Mouse (Mus musculus) forebrain, embryonic 10.5 days (tissue): ENCODE data around the gene Rnf32. TPM values are rescaled to one million over a fixed set of nuclear protein-coding genes. Genes with fewer than 3 reads are reported as not detected.
A peak's percentile ranks its signal among the peaks of the same experiment; 100 is the strongest.

Experiments used
- DNase-seq: peaks from one replicate; pipeline ENCODE4 v3.0.0-alpha.2; 2017; ENCODE audit warnings: low spot score; ENCODE audit errors: extremely low spot score
- H3K27ac ChIP-seq: fragments of 300-500 bp; sonication (generic); 2 replicates; pipeline ENCODE4 v1.5.1; 2016; ENCODE audit warnings: mild to moderate bottlenecking
- H3K27me3 ChIP-seq: fragments of 300-500 bp; sonication (generic); 2 replicates; pipeline ENCODE4 v1.6.1; 2016; ENCODE audit warnings: mild to moderate bottlenecking; ENCODE audit not compliant: poor library complexity, severe bottlenecking
- H3K36me3 ChIP-seq: fragments of 300-500 bp; sonication (generic); replicated peaks from 2 replicates; pipeline ENCODE4 v1.6.1; 2016; ENCODE audit warnings: mild to moderate bottlenecking, moderate library complexity
- H3K4me1 ChIP-seq: fragments of 300-500 bp; sonication (generic); 2 replicates; pipeline ENCODE4 v1.6.1; 2016
- H3K4me3 ChIP-seq: fragments of 300-500 bp; sonication (generic); 2 replicates; pipeline ENCODE4 v1.5.1; 2016; ENCODE audit warnings: mild to moderate bottlenecking, moderate library complexity
- H3K9me3 ChIP-seq: fragments of 300-500 bp; sonication (generic); 2 replicates; pipeline ENCODE4 v1.6.1; 2016; ENCODE audit warnings: mild to moderate bottlenecking, moderate library complexity
- WGBS: fragments of 180-500 bp; shearing (Covaris S2); methylation state at CpG from one replicate; pipeline ENCODE4 v1.1.7; 2016; 5-methylcytosine and 5-hydroxymethylcytosine counted together
- polyA plus RNA-seq: library from polyadenylated mRNA; unstranded; fragments of >200 nt; fragmentation: Nextera tagmentation; extraction: Ambion mirVana; gene quantifications from 2 replicates; pipeline ENCODE4 v1.2.1, GENCODE M21; 2016

Gene Rnf32
- polyA plus RNA-seq, 1 experiment from 2014 or later, result 4.8 TPM

DNA sequence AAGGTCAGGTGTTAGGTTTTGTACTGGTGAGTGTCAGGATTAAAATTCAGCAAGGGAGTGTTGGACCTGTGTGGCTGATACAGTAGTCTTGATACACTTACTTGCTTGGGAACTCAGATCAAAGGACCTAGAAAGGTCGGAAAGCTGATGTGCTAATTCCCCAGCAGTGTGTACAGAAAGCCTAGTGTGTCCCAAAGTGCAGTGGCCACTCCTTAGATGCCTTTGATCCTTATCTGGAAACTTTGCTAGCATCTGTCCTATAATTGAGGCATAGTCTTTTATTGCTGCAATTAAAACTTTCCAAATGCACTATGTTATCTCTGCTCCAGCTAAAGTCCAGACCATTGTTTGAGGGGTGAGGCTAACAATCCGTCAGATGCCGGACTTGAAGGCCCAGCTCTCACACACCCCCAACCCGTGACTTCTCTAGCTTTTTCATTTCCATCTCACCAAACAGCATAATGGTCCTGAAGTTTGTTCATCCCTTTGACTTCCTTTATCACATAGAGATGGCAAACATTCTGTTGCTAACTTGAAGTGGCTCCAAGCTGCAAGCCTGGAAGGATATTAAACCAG is 16.3 kb downstream of the Rnf32 start:
- Histone ChIP-seq H3K9me3 (no peaks in the 10 kb centered on the region), H3K4me3 (no peak overlapping the region), H3K36me3 (no peaks in the 10 kb centered on the region), H3K27me3 (no peaks in the 10 kb centered on the region), H3K27ac (no peak overlapping the region), H3K4me1 (no peaks in the 10 kb centered on the region)
- WGBS, result 79% methylated on average over 4 of the region's 4 CpGs
- no peak for DNase-seq

DNA sequence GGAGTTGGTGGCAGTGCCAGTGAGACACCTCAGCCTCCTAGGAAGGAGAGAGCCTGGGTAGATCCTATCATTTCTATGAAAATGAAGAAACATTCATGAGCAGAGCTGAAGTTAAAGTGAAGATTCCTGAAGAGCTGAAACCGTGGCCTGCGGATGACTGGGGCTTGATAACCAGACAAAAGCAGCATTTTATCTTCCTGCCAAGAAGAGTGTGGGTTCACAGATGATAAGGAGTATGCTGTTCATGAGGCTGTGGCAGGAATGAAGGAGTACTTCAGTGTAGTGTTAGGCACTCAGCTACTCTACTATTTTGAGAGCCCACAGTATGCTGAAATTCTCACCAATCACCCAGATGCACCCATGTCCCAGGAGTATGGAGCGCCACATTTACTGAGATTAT is 22.2 kb downstream of the Rnf32 start:
- no peak for DNase-seq
- Histone ChIP-seq H3K4me3 (no peak overlapping the region), H3K27me3 (no peaks in the 10 kb centered on the region), H3K4me1 (no peaks in the 10 kb centered on the region), H3K27ac (no peak overlapping the region), H3K36me3 (no peaks in the 10 kb centered on the region), H3K9me3 (no peaks in the 10 kb centered on the region)
- 92% methylated on average over 3 of the region's 3 CpGs for WGBS

DNA sequence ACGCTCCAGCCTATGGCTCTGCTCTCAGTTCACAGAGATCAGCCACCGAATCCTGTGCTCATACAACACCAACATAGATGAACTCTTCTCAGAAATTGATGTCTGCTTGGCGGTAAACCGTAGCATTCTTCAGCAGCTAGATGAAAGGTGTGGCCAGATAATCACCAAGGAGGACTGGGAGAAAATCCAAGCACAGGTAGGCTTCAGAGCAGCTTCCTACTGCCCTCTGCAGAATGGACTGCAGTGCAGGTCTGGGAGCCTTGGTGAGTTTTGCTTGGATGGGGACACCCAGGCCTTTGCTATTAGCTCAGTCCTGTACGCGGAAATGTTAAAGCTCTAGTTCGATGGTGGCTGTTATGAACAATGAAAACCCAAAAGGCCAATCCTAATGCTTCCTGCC is 28.3 kb downstream of the Rnf32 start:
- Histone ChIP-seq H3K4me3 (no peak overlapping the region), H3K36me3 (no peaks in the 10 kb centered on the region), H3K4me1 (no peaks in the 10 kb centered on the region), H3K27me3 (no peaks in the 10 kb centered on the region), H3K27ac (no peak overlapping the region), H3K9me3 (no peaks in the 10 kb centered on the region)
- no peak for DNase-seq
- 94% methylated on average over 7 of the region's 7 CpGs for WGBS

DNA sequence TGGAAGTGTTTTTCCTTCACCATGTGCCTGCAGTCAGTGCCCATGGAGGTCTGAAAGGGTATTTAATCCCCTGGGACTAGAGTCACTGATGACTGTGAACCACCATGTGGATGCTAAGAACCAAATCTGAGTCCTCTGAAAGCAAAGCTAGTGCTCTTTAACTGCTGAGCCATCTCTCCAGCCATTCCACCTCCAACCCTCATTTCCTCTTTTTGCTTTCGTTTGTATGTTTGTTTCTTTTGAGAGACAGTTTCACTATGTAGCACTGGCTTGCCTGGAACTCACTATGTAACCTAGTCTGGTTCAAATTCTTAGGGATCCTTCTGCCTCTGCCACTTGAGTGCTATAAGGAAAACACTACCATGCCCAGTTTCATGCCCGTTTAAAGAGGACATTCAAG is 34.7 kb downstream of the Rnf32 start:
- Histone ChIP-seq H3K36me3 (no peaks in the 10 kb centered on the region), H3K4me1 (no peaks in the 10 kb centered on the region), H3K9me3 (no peaks in the 10 kb centered on the region), H3K27me3 (no peaks in the 10 kb centered on the region), H3K4me3 (no peak overlapping the region), H3K27ac (no peak overlapping the region)
- 85% methylated on average over 2 of the region's 2 CpGs for WGBS
- no peak for DNase-seq

DNA sequence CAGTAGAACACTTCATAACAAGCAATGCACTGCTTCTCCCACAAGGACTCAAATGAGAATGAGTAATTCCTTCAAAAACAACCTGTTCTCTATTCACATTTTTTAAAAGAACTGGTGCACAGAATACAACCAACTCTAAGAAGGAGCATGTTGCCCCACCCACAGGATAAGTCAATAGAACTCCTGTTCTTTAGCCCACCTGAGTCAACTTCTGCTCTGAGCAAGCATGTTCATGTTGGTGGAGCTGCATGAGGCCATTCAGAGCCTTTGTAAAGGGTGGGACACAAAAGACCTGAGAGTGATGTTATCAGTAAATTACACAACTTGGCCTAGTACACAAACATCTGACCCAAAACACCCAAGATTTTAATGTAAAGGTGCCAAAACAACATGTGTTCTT is 42.6 kb downstream of the Rnf32 start:
- H3K27me3 ChIP-seq, result no peaks in the 10 kb centered on the region
- H3K27ac ChIP-seq, result no peak overlapping the region
- no peaks in the 10 kb centered on the region for H3K4me1 ChIP-seq
- no peaks in the 10 kb centered on the region for H3K9me3 ChIP-seq
- no peaks in the 10 kb centered on the region for H3K36me3 ChIP-seq
- no peak for DNase-seq
- no peak overlapping the region for H3K4me3 ChIP-seq

DNA sequence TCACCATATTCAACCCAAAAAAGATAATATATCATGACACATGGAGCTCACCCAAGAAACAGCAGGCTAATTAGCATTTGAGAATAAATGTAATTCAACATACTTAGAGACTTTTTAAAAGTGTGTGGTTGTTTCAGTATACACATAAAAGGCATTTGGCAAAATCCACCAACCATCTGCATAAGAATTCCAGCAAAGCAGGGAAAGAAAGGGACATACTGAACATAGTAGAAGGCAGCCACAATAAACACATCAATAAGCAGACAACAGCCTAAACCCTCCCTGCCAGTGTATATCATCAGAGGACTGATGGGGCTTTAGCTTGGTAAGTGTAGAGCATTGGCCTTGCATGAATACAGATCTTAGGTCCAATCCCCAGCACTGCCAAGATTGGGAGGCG is 49.0 kb downstream of the Rnf32 start:
- no peaks in the 10 kb centered on the region for H3K4me1 ChIP-seq
- no peak overlapping the region for H3K4me3 ChIP-seq
- no peaks in the 10 kb centered on the region for H3K27me3 ChIP-seq
- H3K9me3 ChIP-seq, result no peaks in the 10 kb centered on the region
- H3K27ac ChIP-seq, result no peak overlapping the region
- WGBS, result 33% methylated on average over 1 of the region's 1 CpGs
- H3K36me3 ChIP-seq, result no peaks in the 10 kb centered on the region
- no peak for DNase-seq

DNA sequence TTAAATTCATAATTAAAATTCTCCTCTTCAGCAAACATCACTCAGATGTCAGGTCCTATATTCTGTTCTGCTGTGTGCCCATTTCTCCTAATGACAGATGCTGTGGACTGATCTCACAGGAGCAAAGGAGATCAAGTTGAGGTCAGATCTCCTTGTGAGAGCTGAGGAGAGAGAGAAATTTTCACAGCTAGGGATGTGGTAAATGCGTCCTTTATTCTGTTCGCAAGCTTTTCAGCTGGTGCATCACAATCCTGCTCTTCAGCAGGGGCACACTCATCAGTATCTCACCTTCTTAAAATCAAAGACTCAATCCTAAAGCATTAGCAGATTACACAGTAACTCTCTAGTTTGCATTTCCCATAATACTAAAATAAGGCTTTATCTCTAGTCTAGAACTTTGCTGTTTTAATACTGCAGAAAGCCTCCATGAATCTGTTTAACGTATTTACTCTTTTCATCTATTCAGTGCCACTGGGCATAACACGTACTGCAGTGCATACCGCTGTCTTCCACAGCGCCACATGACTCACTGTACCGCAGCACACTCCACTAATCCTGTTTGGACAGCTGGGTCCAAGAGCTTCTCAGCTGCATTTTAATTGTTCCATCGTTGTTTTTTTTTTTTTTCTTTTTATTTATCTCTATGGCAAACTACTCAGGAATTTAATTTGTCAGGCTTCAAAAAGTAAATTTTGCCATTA is 55.2 kb downstream of the Rnf32 start:
- 48% methylated on average over 8 of the region's 8 CpGs for WGBS
- H3K9me3 ChIP-seq, result no peaks in the 10 kb centered on the region
- peaks cover 37% of the 10 kb centered on the region for H3K4me1 ChIP-seq
- DNase-seq, result no peak
- no peak overlapping the region for H3K27ac ChIP-seq
- no peaks in the 10 kb centered on the region for H3K36me3 ChIP-seq
- H3K4me3 ChIP-seq, result no peak overlapping the region
- no peaks in the 10 kb centered on the region for H3K27me3 ChIP-seq

DNA sequence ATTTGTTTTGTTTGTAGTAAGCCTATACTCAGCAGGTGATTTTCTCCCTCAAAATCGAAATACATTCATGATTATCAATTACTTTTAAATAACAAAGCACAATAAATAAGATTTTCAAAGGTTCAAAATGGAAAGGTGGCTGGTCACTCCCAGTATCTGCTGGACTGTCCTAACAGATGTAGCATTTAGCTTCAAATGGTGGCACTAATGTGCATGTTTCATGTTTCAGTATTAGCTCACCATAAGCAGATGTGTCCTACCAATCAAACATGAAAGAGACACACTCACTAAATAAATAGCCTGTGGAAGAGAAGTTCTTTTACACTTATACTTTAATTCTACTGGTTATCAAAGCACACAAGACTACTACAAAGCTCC is 55.7 kb downstream of the Rnf32 start:
- Histone ChIP-seq H3K4me1 (peaks cover 37% of the 10 kb centered on the region), H3K9me3 (no peaks in the 10 kb centered on the region), H3K27me3 (no peaks in the 10 kb centered on the region), H3K4me3 (no peak overlapping the region), H3K27ac (peak overlapping the region; percentile 20; the same call in 1 of the 2 replicates), H3K36me3 (no peaks in the 10 kb centered on the region)
- DNase-seq, result no peak
- 71% methylated on average over 1 of the region's 1 CpGs for WGBS

DNA sequence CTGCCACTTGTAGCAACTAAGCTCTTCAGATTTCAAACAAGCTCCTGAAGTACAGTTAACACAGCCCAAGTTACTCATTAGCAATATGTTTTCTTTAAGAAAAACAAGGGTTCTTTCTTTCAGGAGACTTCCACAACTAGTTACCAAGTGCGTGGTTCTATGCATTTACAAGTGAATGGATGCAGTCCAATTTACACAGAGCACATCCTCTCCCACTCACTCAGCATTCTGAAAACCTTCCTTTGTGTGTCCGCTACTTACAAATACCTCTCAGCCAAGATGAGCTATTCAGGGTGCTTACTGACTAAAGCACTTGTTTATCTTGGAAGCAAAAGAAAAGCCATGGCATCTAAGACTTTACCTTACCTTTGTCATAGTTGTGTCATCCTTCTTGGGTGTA is 58.1 kb downstream of the Rnf32 start:
- DNase-seq, result no peak
- Histone ChIP-seq H3K4me3 (no peak overlapping the region), H3K27me3 (no peaks in the 10 kb centered on the region), H3K36me3 (no peaks in the 10 kb centered on the region), H3K9me3 (no peaks in the 10 kb centered on the region), H3K4me1 (peaks cover 37% of the 10 kb centered on the region), H3K27ac (no peak overlapping the region)
- WGBS, result 33% methylated on average over 2 of the region's 2 CpGs

DNA sequence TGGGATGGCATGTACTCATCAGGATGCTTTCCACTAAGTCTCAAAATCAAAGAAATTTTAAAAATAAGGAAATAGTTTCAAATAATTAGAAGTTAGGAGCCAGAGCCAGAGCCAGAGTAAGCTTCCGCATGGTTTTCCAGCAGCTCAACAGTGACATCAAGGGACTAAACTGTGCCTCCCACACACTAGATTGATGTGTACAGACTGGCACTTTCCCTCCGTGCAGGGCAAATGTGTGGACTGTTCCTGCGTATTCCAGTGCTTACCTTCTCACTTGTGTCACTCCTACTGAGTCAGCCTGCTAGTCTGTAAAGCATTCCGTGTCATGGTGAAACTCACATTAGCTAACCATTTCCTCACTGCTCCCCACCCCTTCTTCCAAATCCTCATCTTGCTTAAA is 75.1 kb downstream of the Rnf32 start:
- WGBS, result 67% methylated on average over 4 of the region's 4 CpGs
- no peak for DNase-seq
- Histone ChIP-seq H3K4me1 (no peaks in the 10 kb centered on the region), H3K27ac (no peak overlapping the region), H3K9me3 (no peaks in the 10 kb centered on the region), H3K27me3 (no peaks in the 10 kb centered on the region), H3K4me3 (no peak overlapping the region), H3K36me3 (no peaks in the 10 kb centered on the region)

DNA sequence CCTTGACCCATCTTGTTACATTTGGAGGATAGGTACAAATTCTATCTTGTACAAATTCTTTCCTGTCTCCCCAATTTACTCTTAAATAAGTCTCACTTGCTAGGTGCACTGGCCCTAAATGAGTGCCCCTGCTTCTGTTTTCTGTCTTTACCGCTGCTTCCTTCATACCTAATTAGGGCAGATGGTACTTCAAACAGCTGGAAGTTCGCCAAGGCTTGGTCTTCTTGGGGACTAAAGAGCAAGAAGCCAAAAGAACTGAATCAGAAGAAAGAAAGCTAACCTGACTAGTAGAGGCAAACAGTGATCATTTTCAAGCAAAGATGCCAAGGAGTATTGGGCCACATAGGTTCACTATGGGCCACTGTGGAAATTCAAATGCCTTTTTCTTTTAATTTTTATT is 77.6 kb downstream of the Rnf32 start:
- Histone ChIP-seq H3K27ac (no peak overlapping the region), H3K4me3 (no peak overlapping the region), H3K36me3 (no peaks in the 10 kb centered on the region), H3K4me1 (no peaks in the 10 kb centered on the region), H3K9me3 (no peaks in the 10 kb centered on the region), H3K27me3 (no peaks in the 10 kb centered on the region)
- WGBS, result 84% methylated on average over 2 of the region's 2 CpGs
- DNase-seq, result no peak

DNA sequence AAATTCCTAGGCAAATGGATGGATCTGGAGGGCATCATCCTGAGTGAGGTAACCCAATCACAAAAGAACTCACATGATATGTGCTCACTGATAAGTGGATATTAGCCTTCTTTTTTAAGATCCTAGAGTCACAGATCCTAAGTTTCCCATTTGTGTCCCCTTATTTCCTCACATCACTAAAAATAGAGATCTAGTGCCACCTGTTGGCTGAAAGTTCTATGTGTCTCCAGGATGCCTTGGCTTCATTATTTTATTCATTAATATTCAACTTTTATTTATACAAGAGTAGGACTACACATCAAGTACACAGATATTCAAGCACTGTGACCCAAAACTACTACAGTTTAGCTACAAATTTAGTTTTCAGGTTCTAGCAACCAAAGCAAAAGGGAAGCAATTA is 79.0 kb downstream of the Rnf32 start:
- H3K27me3 ChIP-seq, result no peaks in the 10 kb centered on the region
- no peaks in the 10 kb centered on the region for H3K9me3 ChIP-seq
- H3K4me3 ChIP-seq, result no peak overlapping the region
- no peaks in the 10 kb centered on the region for H3K4me1 ChIP-seq
- no peak overlapping the region for H3K27ac ChIP-seq
- no peak for DNase-seq
- no peaks in the 10 kb centered on the region for H3K36me3 ChIP-seq
